Mouse (Mus musculus) pancreas, adult 10 weeks (tissue): ENCODE data around the gene Kpna1. TPM values are rescaled to one million over a fixed set of nuclear protein-coding genes. Genes with fewer than 3 reads are reported as not detected.

Source experiments
- polyA plus RNA-seq: library from polyadenylated mRNA; stranded (reverse); fragments of 350-450 nt; fragmentation: Illumina TruSeq; extraction: RNeasy Lipid Tissue Mini Kit (QIAGEN cat#74804); gene quantifications from one replicate; pipeline ENCODE4 v1.2.3, GENCODE M21; 2015; ENCODE audit warnings: low read depth, low replicate concordance; ENCODE audit not compliant: insufficient read depth

Kpna1 gene
- polyA plus RNA-seq, result 5.1 TPM

DNA sequence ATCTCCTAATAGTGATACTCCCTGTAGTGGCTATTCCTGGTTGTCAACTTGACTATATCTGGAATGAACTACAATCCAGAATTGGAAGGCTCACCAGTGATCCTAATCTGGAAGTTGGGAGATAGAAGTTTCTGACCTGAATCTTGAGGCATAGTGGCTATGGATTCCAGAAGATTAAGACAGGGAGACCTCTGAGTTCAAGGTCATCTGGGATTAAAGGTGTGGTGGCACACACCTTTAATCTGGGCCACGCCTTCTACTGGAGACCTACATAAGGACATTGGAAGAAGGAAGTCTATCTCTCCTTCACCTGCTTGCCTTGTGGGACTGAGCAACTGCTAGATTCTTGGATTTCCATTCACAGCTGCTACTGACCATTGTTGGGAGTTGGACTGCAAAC lies at the start of gene Kpna1:
Kpna1 (plus strand) TSS at position 301 of the 400 bp plus-strand sequence.

DNA sequence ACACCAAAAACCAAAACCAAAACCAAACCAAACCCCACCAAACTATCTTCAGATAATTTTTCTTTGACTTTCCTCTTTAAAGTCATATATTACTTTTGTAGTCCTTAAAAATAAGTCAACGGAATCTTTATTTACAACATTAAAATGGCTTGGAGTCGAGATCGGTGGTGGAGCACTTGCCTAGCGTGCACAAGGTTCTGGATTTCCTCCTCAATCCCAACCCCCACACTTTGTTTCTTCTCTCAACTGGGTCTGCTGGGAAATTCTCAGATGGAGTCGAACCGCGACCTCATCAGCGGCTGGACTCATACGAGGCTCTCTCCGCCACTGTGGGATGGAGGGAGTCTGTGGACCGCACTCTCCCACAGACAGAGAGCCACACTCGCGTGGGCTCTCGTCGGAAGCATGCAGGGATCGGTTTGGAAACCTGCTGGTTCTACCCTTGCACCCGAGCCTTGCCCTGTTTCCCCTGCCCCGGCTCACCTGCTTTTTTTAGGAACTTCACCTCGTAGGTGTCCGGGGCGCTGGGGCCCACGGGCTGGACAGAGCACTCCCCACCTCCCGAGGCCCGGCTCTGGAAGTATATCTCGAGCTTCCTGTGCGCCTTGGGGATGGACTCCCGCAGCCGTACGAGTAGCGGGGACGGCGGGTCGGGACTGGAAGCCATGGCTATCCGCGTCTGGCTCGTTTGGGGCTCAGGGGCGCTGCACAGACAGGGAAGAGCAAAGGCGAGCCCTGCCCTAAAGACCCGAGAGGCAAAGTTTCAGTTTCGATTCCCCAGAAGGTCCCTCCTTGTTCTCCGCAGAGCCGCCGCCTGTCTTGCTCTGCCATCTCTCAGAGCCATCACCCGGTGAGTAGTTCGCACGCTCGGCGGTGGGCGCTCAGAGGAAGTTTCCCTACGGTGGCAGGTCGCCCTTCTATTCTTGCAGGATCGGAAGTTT lies 40.1 kb upstream of the Kpna1 start, which contains the start of the genes Parp9 and Dtx3l:
Parp9 (plus strand) TSS at position 260 of the 941 bp plus-strand sequence.
Dtx3l (minus strand) TSS at position 941 of the 941 bp plus-strand sequence.

DNA sequence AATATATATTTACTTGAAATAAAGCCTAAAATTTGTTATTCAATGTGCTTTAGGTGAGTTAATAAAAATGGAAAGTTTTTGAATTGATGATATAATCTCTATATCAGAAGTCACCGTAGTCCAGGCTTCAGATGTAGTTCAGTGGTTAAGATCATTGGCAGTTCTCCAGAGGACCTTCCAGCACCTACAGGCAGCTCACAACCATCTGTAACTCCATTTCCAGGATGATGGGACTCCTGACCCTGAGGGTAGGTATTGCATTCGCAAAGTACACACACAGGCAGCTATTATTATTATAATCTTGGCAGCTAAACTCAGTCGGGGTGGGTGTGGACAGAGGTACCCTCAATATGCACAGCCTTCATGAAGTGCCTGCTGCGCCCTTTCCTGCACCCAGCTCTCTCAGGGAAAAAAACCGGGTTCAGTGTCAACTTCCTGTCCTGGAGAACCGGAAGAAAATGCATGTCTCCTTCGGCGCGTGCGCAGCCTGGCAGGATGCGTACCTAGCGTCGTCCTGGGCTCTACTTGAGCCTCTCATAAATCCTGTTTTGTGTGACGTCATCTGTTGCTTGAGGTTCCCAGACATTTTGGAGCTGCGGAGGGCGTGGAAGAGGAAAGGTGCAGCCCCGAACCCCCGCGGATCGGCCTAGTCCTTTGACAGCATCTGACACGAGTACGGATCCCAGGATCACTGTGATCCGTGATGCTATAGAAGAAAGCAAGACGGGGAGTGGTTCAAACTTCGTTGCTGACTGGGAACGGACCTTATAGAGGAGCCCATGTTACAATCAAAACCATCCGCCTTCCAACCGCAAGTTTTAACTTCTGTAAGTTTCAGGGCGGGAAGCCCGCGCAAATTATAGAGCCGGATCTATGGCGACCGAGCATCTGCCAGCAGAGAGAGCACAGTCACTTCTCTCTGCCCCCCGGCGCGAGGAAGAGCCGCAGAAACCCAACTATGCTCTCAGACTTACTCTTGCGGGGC lies 62.4 kb downstream of the Kpna1 start, which contains the start of gene Wdr5b:
Wdr5b (plus strand) TSS at position 551 of the 985 bp plus-strand sequence.

DNA sequence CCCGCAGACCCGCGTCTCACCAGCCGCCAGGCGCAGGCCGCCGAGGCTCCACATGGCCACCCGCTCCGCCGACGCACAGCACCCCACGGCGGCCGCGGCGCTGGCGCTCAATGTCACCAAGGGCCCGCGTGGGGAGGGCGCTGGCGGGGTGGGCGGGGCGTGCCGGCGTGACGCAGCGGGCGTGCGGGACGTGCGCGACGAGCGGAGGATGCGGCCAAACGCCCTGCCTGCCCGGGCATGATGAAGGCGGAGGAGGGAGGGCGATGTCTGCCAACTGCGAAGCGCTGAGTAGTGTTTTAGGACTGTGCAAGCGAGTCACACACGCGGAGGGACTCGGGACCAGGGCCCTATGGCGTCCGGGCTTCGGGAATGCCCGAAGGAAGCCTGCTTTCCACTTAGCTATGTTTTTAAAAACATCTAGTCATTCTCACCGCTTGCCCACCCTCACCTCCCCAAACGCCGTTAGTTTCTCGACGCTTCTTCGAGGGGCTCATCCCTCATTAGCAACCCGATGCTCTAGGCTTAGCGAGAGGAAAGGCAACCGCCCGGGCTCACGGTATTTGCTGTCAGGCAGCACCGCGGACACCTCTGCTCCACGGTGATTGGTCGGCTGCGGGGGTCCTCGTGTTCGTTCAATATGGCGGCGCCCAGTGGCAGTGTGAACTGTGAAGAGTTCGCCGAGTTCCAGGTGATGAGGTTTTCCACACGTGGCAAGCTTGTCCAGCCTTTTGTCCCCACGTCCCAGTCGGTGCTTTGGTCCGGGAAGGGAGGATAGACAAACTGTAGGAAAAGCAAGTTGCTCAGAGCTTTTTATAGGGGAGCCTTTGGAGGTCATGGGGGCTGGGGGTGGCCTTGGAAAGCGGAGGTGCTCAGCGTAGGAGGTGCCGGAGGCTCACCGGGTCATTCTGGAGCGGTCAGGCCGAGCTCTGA lies 93.2 kb downstream of the Kpna1 start, which contains the start of the genes Fam162a and Ccdc58:
Fam162a (minus strand) TSS at position 145 of the 930 bp plus-strand sequence.
Ccdc58 (plus strand) TSS at position 236 of the 930 bp plus-strand sequence.

Other genes starting within 250 kb of the Kpna1 start
- 2.8 TPM for gene Dirc2, start 209.4 kb upstream of the Kpna1 start, polyA plus RNA-seq
- gene Hspbap1, start 208.4 kb upstream of the Kpna1 start, polyA plus RNA-seq, result 0.89 TPM
- gene Parp14, start 107.2 kb upstream of the Kpna1 start, polyA plus RNA-seq, result 6.6 TPM
- gene Parp9, start 40.3 kb upstream of the Kpna1 start, polyA plus RNA-seq, result 3.7 TPM
- gene Dtx3l, start 39.6 kb upstream of the Kpna1 start, polyA plus RNA-seq, result 2.1 TPM
- 1.8 TPM for gene Wdr5b, start 62.4 kb downstream of the Kpna1 start, polyA plus RNA-seq
- 19.9 TPM for gene Fam162a, start 92.8 kb downstream of the Kpna1 start, polyA plus RNA-seq
- 19.4 TPM for gene Ccdc58, start 92.9 kb downstream of the Kpna1 start, polyA plus RNA-seq
- gene Csta1, start 152.5 kb downstream of the Kpna1 start, polyA plus RNA-seq, result not detected
- not detected for gene Stfa2l1, start 178.1 kb downstream of the Kpna1 start, polyA plus RNA-seq
- not detected for gene Gm5483, start 205.5 kb downstream of the Kpna1 start, polyA plus RNA-seq
- gene Gm5416, start 231.7 kb downstream of the Kpna1 start, polyA plus RNA-seq, result not detected
- not detected for gene 2010005H15Rik, start 242.7 kb downstream of the Kpna1 start, polyA plus RNA-seq